Mouse (Mus musculus): Measurements from ENCODE around the gene Foxe3. TPM values are rescaled to one million over a fixed set of nuclear protein-coding genes. Genes with fewer than 3 reads are reported as not detected.

The Foxe3 gene
- total and polyA plus RNA-seq, 3 experiments: not detected

GRCm38 (mm10) chr4:114932747-114933146, 6.9 kb upstream of the Foxe3 start:
- Histone ChIP-seq H3K27me3 (replicated peaks) (no peaks in the 10 kb centered on the region), H3K27ac (ENCODE audit: insufficient read depth, low read depth) (no peak overlapping the region), H3K4me3 (replicated peaks in 1 of 3; ENCODE audit: low read depth in 2 of 3, low read length in 2 of 3, poor library complexity in 1 of 3) (no peak overlapping the region), H3K4me2 (ENCODE audit: insufficient read depth, low read depth, poor library complexity, severe bottlenecking) (no peak overlapping the region), H3K36me3 (replicated peaks in 1 of 2; ENCODE audit: control insufficient read depth in 1 of 2, insufficient read depth in 1 of 2, low read length in 1 of 2) (no peaks in the 10 kb centered on the region), H3K4me1 (ENCODE audit: control insufficient read depth in 1 of 2, insufficient read depth in 2 of 2) (peaks cover 8 to 13% of the 10 kb centered on the region in 2 experiments), H3K9me3 (replicated peaks; ENCODE audit: low read length) (no peaks in the 10 kb centered on the region), H3K9ac (ENCODE audit: insufficient read depth, low read depth) (no peak overlapping the region), H3K79me2 (replicated peaks; ENCODE audit: control insufficient read depth, extremely low read depth, insufficient read depth, poor library complexity, severe bottlenecking) (no peaks in the 10 kb centered on the region)
- in situ Hi-C loops (cut with MboI; ENCODE audit: low pct_ligation_motif_present, low pct_unique_long_range_greater_than_20kb, low sequenced_read_pairs): no loop called here
- TF ChIP-seq RAD21 (IDR thresholded peaks at IDR 0.05; ENCODE audit: low read depth, low read length) (no peak), UBTF (IDR thresholded peaks at IDR 0.05; ENCODE audit: low read depth, low read length) (no peak), BHLHE40 (IDR thresholded peaks at IDR 0.05; ENCODE audit: low read depth, low read length) (no peak), TBP (conservative IDR thresholded peaks at IDR 0.05; ENCODE audit: low read depth, low read length) (no peak), MAX (IDR thresholded peaks at IDR 0.05; ENCODE audit: low read length) (no peak), RCOR1 (conservative IDR thresholded peaks at IDR 0.05; ENCODE audit: low read depth, low read length) (no peak), CTCF (conservative IDR thresholded peaks at IDR 0.05 in 1 of 2, IDR thresholded peaks at IDR 0.05 in 1 of 2; ENCODE audit: low read depth in 2 of 2, low read length in 2 of 2) (no peak), PAX5 (IDR thresholded peaks at IDR 0.05; ENCODE audit: low read length) (no peak), POLR2AphosphoS2 (IDR thresholded peaks at IDR 0.05; ENCODE audit: low read depth, low read length) (no peak), MAFK (IDR thresholded peaks at IDR 0.05; ENCODE audit: insufficient replicate concordance, low read length) (no peak), CHD2 (IDR thresholded peaks at IDR 0.05; ENCODE audit: low read length) (no peak), IRF4 (IDR thresholded peaks at IDR 0.05; ENCODE audit: low read depth, low read length) (no peak), ZMIZ1 (IDR thresholded peaks at IDR 0.05; ENCODE audit: low read depth, low read length) (no peak), ETS1 (conservative IDR thresholded peaks at IDR 0.05; ENCODE audit: low read depth, low read length) (no peak), ELF1 (IDR thresholded peaks at IDR 0.05; ENCODE audit: low read depth, low read length) (no peak), USF1 (IDR thresholded peaks at IDR 0.05; ENCODE audit: low read depth, low read length) (no peak), MYC (IDR thresholded peaks at IDR 0.05; ENCODE audit: low read depth, low read length) (no peak), KAT2A (IDR thresholded peaks at IDR 0.05; ENCODE audit: insufficient replicate concordance, low read length) (no peak), USF2 (conservative IDR thresholded peaks at IDR 0.05; ENCODE audit: low read depth, low read length) (no peak), JUN (IDR thresholded peaks at IDR 0.05; ENCODE audit: insufficient read depth, low read depth, low read length) (no peak)
- dilution Hi-C loops (cut with MboI; ENCODE audit: extremely low pct_ligation_motif_present, extremely low pct_unique_long_range_greater_than_20kb, low sequenced_read_pairs): no loop called here
- no peak for DNase-seq (ENCODE audit: extremely low read depth)

- peaks cover 2 to 11% of the 10 kb centered on the region in 2 experiments for H3K4me1 ChIP-seq (ENCODE audit: control insufficient read depth in 1 of 2, insufficient read depth in 2 of 2)
- no peak for DNase-seq (ENCODE audit: extremely low read depth)
- no peak overlapping the region for H3K27ac ChIP-seq (ENCODE audit: insufficient read depth, low read depth)
- no peak overlapping the region for H3K4me3 ChIP-seq (replicated peaks in 1 of 3; ENCODE audit: low read depth in 2 of 3, low read length in 2 of 3, poor library complexity in 1 of 3)
- H3K79me2 ChIP-seq (replicated peaks; ENCODE audit: control insufficient read depth, extremely low read depth, insufficient read depth, poor library complexity, severe bottlenecking): no peaks in the 10 kb centered on the region
- H3K9ac ChIP-seq (ENCODE audit: insufficient read depth, low read depth): no peak overlapping the region
- H3K4me2 ChIP-seq (ENCODE audit: insufficient read depth, low read depth, poor library complexity, severe bottlenecking): no peak overlapping the region
- in situ Hi-C loops (cut with MboI; ENCODE audit: low pct_ligation_motif_present, low pct_unique_long_range_greater_than_20kb, low sequenced_read_pairs): no loop called here
- H3K27me3 ChIP-seq (replicated peaks): no peaks in the 10 kb centered on the region
- TF ChIP-seq TBP (conservative IDR thresholded peaks at IDR 0.05; ENCODE audit: low read depth, low read length) (no peak), IRF4 (IDR thresholded peaks at IDR 0.05; ENCODE audit: low read depth, low read length) (no peak)
- no peaks in the 10 kb centered on the region for H3K36me3 ChIP-seq (replicated peaks in 1 of 2; ENCODE audit: control insufficient read depth in 1 of 2, insufficient read depth in 1 of 2, low read length in 1 of 2)
- peaks cover 7% of the 10 kb centered on the region for H3K9me3 ChIP-seq (replicated peaks; ENCODE audit: low read length)
- dilution Hi-C loops (cut with MboI; ENCODE audit: extremely low pct_ligation_motif_present, extremely low pct_unique_long_range_greater_than_20kb, low sequenced_read_pairs): no loop called here
Measured at GRCm38 (mm10) chr4:114929155-114929554, 3.3 kb upstream of the Foxe3 start.
